Mouse (Mus musculus): ENCODE results near the gene Arid5b. TPM values are rescaled to one million over a fixed set of nuclear protein-coding genes. Genes with fewer than 3 reads are reported as not detected.

The Arid5b gene
- polyA plus RNA-seq (2015; fragmentation: Illumina TruSeq; extraction: RNeasy Lipid Tissue Mini Kit (QIAGEN cat#74804); ENCODE audit: insufficient read depth, low replicate concordance) = 23.4 TPM

DNA sequence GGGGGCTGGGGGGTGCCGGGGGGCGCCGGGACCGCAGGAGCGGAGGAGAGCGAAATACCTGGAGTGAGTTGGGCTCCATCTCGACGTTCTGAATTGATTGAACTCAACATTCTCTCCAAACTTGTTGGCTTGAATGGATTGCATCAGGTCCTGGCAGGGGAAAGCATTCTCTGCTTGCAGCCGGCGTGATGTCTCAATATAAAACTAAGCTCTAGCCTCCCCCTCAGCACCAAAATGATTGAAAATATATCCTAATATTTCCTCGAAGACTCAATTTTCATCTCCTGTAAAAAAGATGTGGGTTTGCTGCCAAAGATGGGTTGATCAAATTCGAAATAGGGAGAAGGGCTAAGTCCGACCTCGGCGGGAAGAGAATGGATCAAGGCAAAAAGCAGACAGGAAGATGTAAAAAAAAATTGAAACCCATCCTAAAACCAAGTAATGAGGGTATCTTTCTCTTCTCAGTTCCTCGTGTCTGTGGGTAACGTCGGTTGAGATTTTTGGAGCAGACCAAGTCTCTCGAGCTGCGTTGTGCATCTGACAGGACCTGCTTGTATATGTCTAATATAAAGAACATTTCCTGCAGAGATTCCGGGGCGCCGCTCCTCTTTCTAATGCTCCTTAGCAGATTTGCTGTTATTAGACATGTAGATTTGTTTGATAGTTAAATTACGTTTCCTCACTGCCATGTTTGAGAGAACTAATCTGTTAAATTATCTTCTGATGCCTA is at the start of gene Arid5b:
TSS of gene Arid5b (minus strand) at position 109 of the 730 bp plus-strand sequence.

Data from spleen, adult 10 weeks (tissue).